Mouse (Mus musculus): ENCODE data around the gene Lrrc3c. TPM values are rescaled to one million over a fixed set of nuclear protein-coding genes. Genes with fewer than 3 reads are reported as not detected.
A peak's percentile ranks its signal among the peaks of the same experiment; 100 is the strongest.

Lrrc3c gene
- polyA plus RNA-seq, 1 experiment from 2014 or later: not detected

- Histone ChIP-seq H3K4me3 (ENCODE audit: low read length) (no peak overlapping the region), H3K27me3 (ENCODE audit: control insufficient read depth, insufficient read depth, low read length) (no peaks in the 10 kb centered on the region), H3K36me3 (ENCODE audit: control insufficient read depth, insufficient read depth) (no peaks in the 10 kb centered on the region), H3K4me1 (ENCODE audit: control insufficient read depth, insufficient read depth, low read length) (peaks cover 2% of the 10 kb centered on the region; the same call in 1 of the 2 replicates), H3K4me2 (ENCODE audit: low read depth, low read length) (no peak overlapping the region), H3K9me3 (replicated peaks; ENCODE audit: control insufficient read depth, low read length) (no peaks in the 10 kb centered on the region), H3K27ac (ENCODE audit: low read length) (no peak overlapping the region), H3K9ac (ENCODE audit: low read length) (no peak overlapping the region)
- WGBS: 66% methylated on average over 13 of the region's 13 CpGs
- no peak for ATAC-seq (replicated peaks; ENCODE audit: extremely low read depth, insufficient read depth, low FRiP score)
Observed at GRCm38 (mm10) chr11:98563921-98564414, 34.1 kb upstream of the Lrrc3c start.

GRCm38 (mm10) chr11:98568326-98568725 is 29.8 kb upstream of the Lrrc3c start:
- H3K9ac ChIP-seq (ENCODE audit: low read length): no peak overlapping the region
- WGBS: 87% methylated on average over 8 of the region's 8 CpGs
- no peak for ATAC-seq (replicated peaks; ENCODE audit: extremely low read depth, insufficient read depth, low FRiP score)

GRCm38 (mm10) chr11:98569461-98569860 is 28.6 kb upstream of the Lrrc3c start:
- no peak overlapping the region for H3K4me2 ChIP-seq (ENCODE audit: low read depth, low read length)
- ATAC-seq (replicated peaks; ENCODE audit: extremely low read depth, insufficient read depth, low FRiP score): no peak
- no peak overlapping the region for H3K9ac ChIP-seq (ENCODE audit: low read length)
- no peaks in the 10 kb centered on the region for H3K36me3 ChIP-seq (ENCODE audit: control insufficient read depth, insufficient read depth)
- no peak overlapping the region for H3K4me3 ChIP-seq (ENCODE audit: low read length)
- no peaks in the 10 kb centered on the region for H3K4me1 ChIP-seq (ENCODE audit: control insufficient read depth, insufficient read depth, low read length)
- H3K27me3 ChIP-seq (ENCODE audit: control insufficient read depth, insufficient read depth, low read length): no peaks in the 10 kb centered on the region
- WGBS: 75% methylated on average over 6 of the region's 6 CpGs
- H3K9me3 ChIP-seq (replicated peaks; ENCODE audit: control insufficient read depth, low read length): no peaks in the 10 kb centered on the region
- H3K27ac ChIP-seq (ENCODE audit: low read length): no peak overlapping the region

More at GRCm38 (mm10) chr11:98568326-98568725, 29.8 kb upstream of the Lrrc3c start:
- no peak overlapping the region for H3K4me2 ChIP-seq (ENCODE audit: low read depth, low read length)
- H3K4me1 ChIP-seq (ENCODE audit: control insufficient read depth, insufficient read depth, low read length): peaks cover 2% of the 10 kb centered on the region; the same call in 1 of the 2 replicates
- H3K36me3 ChIP-seq (ENCODE audit: control insufficient read depth, insufficient read depth): no peaks in the 10 kb centered on the region
- H3K27ac ChIP-seq (ENCODE audit: low read length): no peak overlapping the region
- H3K9me3 ChIP-seq (replicated peaks; ENCODE audit: control insufficient read depth, low read length): no peaks in the 10 kb centered on the region
- no peak overlapping the region for H3K4me3 ChIP-seq (ENCODE audit: low read length)
- no peaks in the 10 kb centered on the region for H3K27me3 ChIP-seq (ENCODE audit: control insufficient read depth, insufficient read depth, low read length)

- H3K27me3 ChIP-seq (ENCODE audit: control insufficient read depth, insufficient read depth, low read length): no peaks in the 10 kb centered on the region
- H3K4me3 ChIP-seq (ENCODE audit: low read length): no peak overlapping the region
- 89% methylated on average over 5 of the region's 5 CpGs for WGBS
- H3K27ac ChIP-seq (ENCODE audit: low read length): no peak overlapping the region
- peaks cover 20% of the 10 kb centered on the region for H3K4me1 ChIP-seq (ENCODE audit: control insufficient read depth, insufficient read depth, low read length)
- no peak overlapping the region for H3K4me2 ChIP-seq (ENCODE audit: low read depth, low read length)
- H3K9ac ChIP-seq (ENCODE audit: low read length): no peak overlapping the region
- no peaks in the 10 kb centered on the region for H3K9me3 ChIP-seq (replicated peaks; ENCODE audit: control insufficient read depth, low read length)
- no peak for ATAC-seq (replicated peaks; ENCODE audit: extremely low read depth, insufficient read depth, low FRiP score)
- H3K36me3 ChIP-seq (ENCODE audit: control insufficient read depth, insufficient read depth): peaks cover 8% of the 10 kb centered on the region; the same call in 1 of the 2 replicates
Observed at GRCm38 (mm10) chr11:98577776-98578175, 20.3 kb upstream of the Lrrc3c start.

- H3K4me3 ChIP-seq (ENCODE audit: low read length): no peak overlapping the region
- WGBS: 35% methylated on average over 16 of the region's 16 CpGs
- 0 out of 2 replicates have a peak overlapping the region, but pooled peaks have one; percentile 37 for H3K27ac ChIP-seq (ENCODE audit: low read length)
- H3K9me3 ChIP-seq (replicated peaks; ENCODE audit: control insufficient read depth, low read length): no peaks in the 10 kb centered on the region
- H3K4me2 ChIP-seq (ENCODE audit: low read depth, low read length): no peak overlapping the region
- peaks cover 15% of the 10 kb centered on the region for H3K36me3 ChIP-seq (ENCODE audit: control insufficient read depth, insufficient read depth)
- ATAC-seq (replicated peaks; ENCODE audit: extremely low read depth, insufficient read depth, low FRiP score): peak; percentile 49; the same call in 1 of the 2 replicates
- no peaks in the 10 kb centered on the region for H3K27me3 ChIP-seq (ENCODE audit: control insufficient read depth, insufficient read depth, low read length)
- H3K4me1 ChIP-seq (ENCODE audit: control insufficient read depth, insufficient read depth, low read length): peaks cover 37% of the 10 kb centered on the region
- no peak overlapping the region for H3K9ac ChIP-seq (ENCODE audit: low read length)
Observed at GRCm38 (mm10) chr11:98580301-98581121, 17.6 kb upstream of the Lrrc3c start.

GRCm38 (mm10) chr11:98581286-98582029 is 16.6 kb upstream of the Lrrc3c start:
- peaks cover 46% of the 10 kb centered on the region for H3K4me1 ChIP-seq (ENCODE audit: control insufficient read depth, insufficient read depth, low read length)
- peaks cover 15% of the 10 kb centered on the region for H3K36me3 ChIP-seq (ENCODE audit: control insufficient read depth, insufficient read depth)
- no peaks in the 10 kb centered on the region for H3K9me3 ChIP-seq (replicated peaks; ENCODE audit: control insufficient read depth, low read length)
- H3K4me2 ChIP-seq (ENCODE audit: low read depth, low read length): no peak overlapping the region
- H3K27me3 ChIP-seq (ENCODE audit: control insufficient read depth, insufficient read depth, low read length): no peaks in the 10 kb centered on the region
- no peak overlapping the region for H3K9ac ChIP-seq (ENCODE audit: low read length)
- H3K4me3 ChIP-seq (ENCODE audit: low read length): no peak overlapping the region
- ATAC-seq (replicated peaks; ENCODE audit: extremely low read depth, insufficient read depth, low FRiP score): no peak
- H3K27ac ChIP-seq (ENCODE audit: low read length): no peak overlapping the region
- 59% methylated on average over 17 of the region's 17 CpGs for WGBS

- no peak overlapping the region for H3K9ac ChIP-seq (ENCODE audit: low read length)
- H3K9me3 ChIP-seq (replicated peaks; ENCODE audit: control insufficient read depth, low read length): no peaks in the 10 kb centered on the region
- H3K36me3 ChIP-seq (ENCODE audit: control insufficient read depth, insufficient read depth): peaks cover 15% of the 10 kb centered on the region
- no peaks in the 10 kb centered on the region for H3K27me3 ChIP-seq (ENCODE audit: control insufficient read depth, insufficient read depth, low read length)
- no peak overlapping the region for H3K27ac ChIP-seq (ENCODE audit: low read length)
- H3K4me3 ChIP-seq (ENCODE audit: low read length): no peak overlapping the region
- no peak overlapping the region for H3K4me2 ChIP-seq (ENCODE audit: low read depth, low read length)
- H3K4me1 ChIP-seq (ENCODE audit: control insufficient read depth, insufficient read depth, low read length): peaks cover 46% of the 10 kb centered on the region
- no peak for ATAC-seq (replicated peaks; ENCODE audit: extremely low read depth, insufficient read depth, low FRiP score)
- 78% methylated on average over 8 of the region's 8 CpGs for WGBS
Observed at GRCm38 (mm10) chr11:98582030-98582388, 16.1 kb upstream of the Lrrc3c start.

GRCm38 (mm10) chr11:98582551-98583264 is 15.4 kb upstream of the Lrrc3c start:
- H3K4me3 ChIP-seq (ENCODE audit: low read length): no peak overlapping the region
- no peak overlapping the region for H3K9ac ChIP-seq (ENCODE audit: low read length)
- no peaks in the 10 kb centered on the region for H3K9me3 ChIP-seq (replicated peaks; ENCODE audit: control insufficient read depth, low read length)
- H3K4me2 ChIP-seq (ENCODE audit: low read depth, low read length): no peak overlapping the region
- 79% methylated on average over 12 of the region's 12 CpGs for WGBS
- H3K27ac ChIP-seq (ENCODE audit: low read length): no peak overlapping the region
- no peak for ATAC-seq (replicated peaks; ENCODE audit: extremely low read depth, insufficient read depth, low FRiP score)
- H3K27me3 ChIP-seq (ENCODE audit: control insufficient read depth, insufficient read depth, low read length): no peaks in the 10 kb centered on the region
- H3K4me1 ChIP-seq (ENCODE audit: control insufficient read depth, insufficient read depth, low read length): peaks cover 50% of the 10 kb centered on the region
- peaks cover 15% of the 10 kb centered on the region for H3K36me3 ChIP-seq (ENCODE audit: control insufficient read depth, insufficient read depth)

All from heart, embryonic 16.5 days (tissue).